Mouse (Mus musculus) MEL (cell line): Measurements from ENCODE around the gene Amz2. TPM values are rescaled to one million over a fixed set of nuclear protein-coding genes. Genes with fewer than 3 reads are reported as not detected.

Source experiments
- DNase-seq: peaks from one replicate; pipeline ENCODE4 v3.0.0; 2011; ENCODE audit warnings: low read depth, low spot score
- H3K27ac ChIP-seq: 2 replicates; pipeline ENCODE4 v1.5.1; 2012; ENCODE audit warnings: low read depth, mild to moderate bottlenecking, control low read depth, low read length, moderate library complexity; ENCODE audit not compliant: control insufficient read depth
- H3K27me3 ChIP-seq, 2 experiments: fragments of 150-350 bp in 1 of 2; sonication (generic) in 1 of 2; 2 replicates each; pipeline ENCODE4 v1.6.1; 2012; ENCODE audit warnings: low read length in 2 of 2, mild to moderate bottlenecking in 2 of 2, improper control_type of control experiment in 1 of 2, moderate library complexity in 1 of 2; ENCODE audit not compliant: insufficient read depth in 2 of 2, control insufficient read depth in 1 of 2
- H3K36me3 ChIP-seq, 2 experiments: 2 replicates each; pipeline ENCODE4 v1.6.1; 2012 to 2014; ENCODE audit warnings: low read length in 2 of 2, improper control_type of control experiment in 1 of 2, inconsistent platforms in 1 of 2, mild to moderate bottlenecking in 1 of 2; ENCODE audit not compliant: insufficient read depth in 2 of 2, control insufficient read depth in 1 of 2
- H3K4me1 ChIP-seq, 2 experiments: fragments of 150-350 bp in 1 of 2; sonication (generic) in 1 of 2; 2 replicates each; pipeline ENCODE4 v1.6.1; 2012; ENCODE audit warnings: low read length in 2 of 2, improper control_type of control experiment in 1 of 2, mild to moderate bottlenecking in 1 of 2; ENCODE audit not compliant: insufficient read depth in 2 of 2, control insufficient read depth in 1 of 2
- H3K4me3 ChIP-seq, 2 experiments: fragments of 150-350 bp in 1 of 2; sonication (generic) in 1 of 2; 2 replicates each; pipeline ENCODE4 v1.5.1; 2012; ENCODE audit warnings: low read depth in 2 of 2, low read length in 2 of 2, mild to moderate bottlenecking in 2 of 2, moderate library complexity in 2 of 2, control low read depth in 1 of 2, improper control_type of control experiment in 1 of 2; ENCODE audit not compliant: control insufficient read depth in 1 of 2, insufficient read depth in 1 of 2
- H3K79me2 ChIP-seq: 2 replicates; pipeline ENCODE4 v1.6.1; 2012; ENCODE audit warnings: mild to moderate bottlenecking, low read length, moderate library complexity; ENCODE audit not compliant: control insufficient read depth, poor library complexity, insufficient read depth
- H3K9ac ChIP-seq: 2 replicates; pipeline ENCODE4 v1.6.1; 2012; ENCODE audit warnings: low read depth, mild to moderate bottlenecking, control low read depth, low read length, moderate library complexity; ENCODE audit not compliant: control insufficient read depth, poor library complexity, severe bottlenecking
- H3K9me3 ChIP-seq: fragments of 150-350 bp; sonication (generic); replicated peaks from 2 replicates; pipeline ENCODE4 v1.6.1; 2012; ENCODE audit warnings: mild to moderate bottlenecking, low read length, improper control_type of control experiment, moderate library complexity; ENCODE audit not compliant: insufficient read depth
- BHLHE40 ChIP-seq: IDR thresholded peaks from 2 replicates; pipeline ENCODE4 v1.6.1; 2012; ENCODE audit warnings: low read depth, mild to moderate bottlenecking, inconsistent platforms, low read length, improper control_type of control experiment, borderline replicate concordance
- CTCF ChIP-seq, 3 experiments: IDR thresholded peaks in 2 of 3; conservative IDR thresholded peaks in 1 of 3; 2 replicates each; pipeline ENCODE4 v1.5.1; 2011 to 2012; ENCODE audit warnings: low read length in 3 of 3, low read depth in 2 of 3, mild to moderate bottlenecking in 2 of 3, improper control_type of control experiment in 1 of 3, inconsistent platforms in 1 of 3, mixed read lengths in 1 of 3, moderate library complexity in 1 of 3; ENCODE audit not compliant: control insufficient read depth in 1 of 3, insufficient read depth in 1 of 3, poor library complexity in 1 of 3, severe bottlenecking in 1 of 3
- E2F4 ChIP-seq: IDR thresholded peaks from 2 replicates; pipeline ENCODE4 v1.6.1; 2011; ENCODE audit warnings: low read depth, low read length, improper control_type of control experiment, borderline replicate concordance
- ELF1 ChIP-seq: IDR thresholded peaks from 2 replicates; pipeline ENCODE4 v1.6.1; 2014; ENCODE audit warnings: low read depth, mild to moderate bottlenecking, inconsistent platforms, low read length, improper control_type of control experiment, moderate library complexity
- JUND ChIP-seq: IDR thresholded peaks from 2 replicates; pipeline ENCODE4 v1.6.1; 2011; ENCODE audit warnings: low read depth, mild to moderate bottlenecking, improper control_type of control experiment, low read length
- MYB ChIP-seq: IDR thresholded peaks from 2 replicates; pipeline ENCODE4 v1.6.1; 2011; ENCODE audit warnings: mild to moderate bottlenecking, low read depth, low read length, improper control_type of control experiment
- POLR2AphosphoS2 ChIP-seq: IDR thresholded peaks from 2 replicates; pipeline ENCODE4 v1.6.1; 2011; ENCODE audit warnings: low read length, improper control_type of control experiment
- POLR2AphosphoS5 ChIP-seq: IDR thresholded peaks from 2 replicates; pipeline ENCODE4 v1.6.1; 2012; ENCODE audit warnings: low read depth, borderline replicate concordance, mild to moderate bottlenecking, inconsistent platforms, low read length, moderate library complexity, mixed read lengths
- RAD21 ChIP-seq: IDR thresholded peaks from 2 replicates; pipeline ENCODE4 v1.6.1; 2011; ENCODE audit warnings: mild to moderate bottlenecking, low read depth, low read length, improper control_type of control experiment
- RCOR1 ChIP-seq: IDR thresholded peaks from 2 replicates; pipeline ENCODE4 v1.6.1; 2012; ENCODE audit warnings: low read depth, mild to moderate bottlenecking, inconsistent platforms, low read length, improper control_type of control experiment
- SMC3 ChIP-seq: IDR thresholded peaks from 2 replicates; pipeline ENCODE4 v1.6.1; 2011; ENCODE audit warnings: low read depth, low read length, improper control_type of control experiment
- USF2 ChIP-seq, 2 experiments: IDR thresholded peaks; 2 replicates each; pipeline ENCODE4 v1.6.1; 2011 to 2012; ENCODE audit warnings: improper control_type of control experiment in 2 of 2, low read length in 2 of 2, borderline replicate concordance in 1 of 2, inconsistent platforms in 1 of 2, low read depth in 1 of 2, mild to moderate bottlenecking in 1 of 2; ENCODE audit not compliant: insufficient read depth in 1 of 2
- ZC3H11A ChIP-seq: IDR thresholded peaks from 2 replicates; pipeline ENCODE4 v1.6.1; 2012; ENCODE audit warnings: low read depth, mild to moderate bottlenecking, inconsistent platforms, low read length, improper control_type of control experiment
- ZMIZ1 ChIP-seq: IDR thresholded peaks from 2 replicates; pipeline ENCODE4 v1.6.1; 2012; ENCODE audit warnings: low read depth, mild to moderate bottlenecking, inconsistent platforms, low read length, improper control_type of control experiment, moderate library complexity
- ZNF384 ChIP-seq: IDR thresholded peaks from 2 replicates; pipeline ENCODE4 v1.6.1; 2012; ENCODE audit warnings: low read depth, mild to moderate bottlenecking, inconsistent platforms, low read length, improper control_type of control experiment
- polyA plus RNA-seq, 2 experiments: library from polyadenylated mRNA; stranded (reverse) in 1 of 2; unstranded in 1 of 2; fragments of >175 nt in 1 of 2; fragments of >200 nt in 1 of 2; gene quantifications; 2 replicates each; pipeline versions ENCODE4 v1.2.1 to v1.2.4; 2012; ENCODE audit warnings: low replicate concordance in 2 of 2, low read depth in 1 of 2; ENCODE audit not compliant: insufficient read length in 2 of 2, insufficient read depth in 1 of 2, missing spikeins in 1 of 2
- total RNA-seq: library from RNA; depleted of rRNA; stranded (reverse); fragments of 300-350 nt; gene quantifications from 2 replicates; pipeline ENCODE4 v1.2.3, GENCODE M21; 2012

Gene Amz2
- total and polyA plus RNA-seq, 3 experiments, result 40.2 to 1,743 (median 47.1) TPM

DNA sequence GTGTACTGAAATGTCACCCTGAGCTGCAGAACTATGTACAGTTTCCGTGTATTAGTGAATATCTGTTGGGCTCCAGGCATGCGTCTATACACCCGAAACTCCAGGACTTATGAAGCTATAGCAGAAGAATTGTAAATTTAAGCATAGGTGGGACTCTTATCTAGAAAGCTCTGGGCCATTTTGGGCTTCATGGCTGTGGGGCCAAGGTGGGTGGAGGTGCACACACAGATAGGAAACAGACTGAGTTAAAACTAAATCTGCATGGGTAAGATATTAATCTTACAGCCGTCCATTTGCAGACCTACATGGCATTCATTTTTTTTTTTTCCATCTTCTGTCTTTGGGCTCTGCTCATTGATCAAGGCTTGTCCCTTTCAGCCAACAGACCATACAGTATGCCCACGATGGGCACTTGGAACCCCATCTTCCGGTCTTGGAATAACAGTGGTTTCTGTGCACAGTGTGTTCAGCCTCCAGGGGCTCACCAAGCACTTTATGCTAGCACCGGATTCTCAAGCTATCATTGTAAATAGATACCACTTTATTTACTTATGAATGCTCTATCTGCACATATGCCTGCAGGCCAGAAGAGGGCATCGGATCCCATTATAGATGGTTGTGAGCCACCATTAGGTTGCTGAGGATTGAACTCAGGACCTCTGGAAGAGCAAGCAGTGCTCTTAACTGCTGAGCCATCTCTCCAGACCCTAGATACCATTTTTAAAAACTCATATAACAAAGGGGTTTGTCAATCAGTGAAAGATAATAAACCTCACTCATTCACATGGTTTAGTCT, 17.9 kb downstream of the Amz2 start:
- H3K9me3 ChIP-seq, result no peaks in the 10 kb centered on the region
- peak; percentile 50 for TF ChIP-seq RAD21
- TF ChIP-seq JUND, result no peak
- TF ChIP-seq SMC3, result peak; percentile 80
- peak; percentile 59 for TF ChIP-seq ZC3H11A
- TF ChIP-seq BHLHE40, result no peak
- TF ChIP-seq POLR2AphosphoS2, result no peak
- TF ChIP-seq CTCF (IDR thresholded peaks at IDR 0.05 in 2 of 3, conservative IDR thresholded peaks at IDR 0.05 in 1 of 3; ENCODE audit: control insufficient read depth in 1 of 3, insufficient read depth in 1 of 3, low read depth in 2 of 3, low read length in 3 of 3, poor library complexity in 1 of 3, severe bottlenecking in 1 of 3), result peak; percentile 38 to 68 (median 51)
- TF ChIP-seq USF2 (IDR thresholded peaks at IDR 0.05; ENCODE audit: borderline replicate concordance in 1 of 2, insufficient read depth in 1 of 2, low read depth in 1 of 2, low read length in 2 of 2), result no peak
- TF ChIP-seq POLR2AphosphoS5, result no peak
- TF ChIP-seq E2F4, result no peak
- no peak for TF ChIP-seq ELF1
- no peak for TF ChIP-seq ZMIZ1
- no peak for TF ChIP-seq MYB
- TF ChIP-seq ZNF384, result no peak
- peaks cover 0 to 8% of the 10 kb centered on the region in 2 experiments; a peak in 1 of 4 replicates for H3K36me3 ChIP-seq
- DNase-seq, result peak; percentile 62
- no peaks in the 10 kb centered on the region for H3K27me3 ChIP-seq
- peaks cover 0 to 7% of the 10 kb centered on the region in 2 experiments; a peak in 3 of 4 replicates for H3K4me1 ChIP-seq
- H3K27ac ChIP-seq, result no peak overlapping the region
- no peak overlapping the region for H3K4me3 ChIP-seq
- H3K9ac ChIP-seq, result no peak overlapping the region
- H3K79me2 ChIP-seq, result peaks cover 2% of the 10 kb centered on the region; the same call in 1 of the 2 replicates

DNA sequence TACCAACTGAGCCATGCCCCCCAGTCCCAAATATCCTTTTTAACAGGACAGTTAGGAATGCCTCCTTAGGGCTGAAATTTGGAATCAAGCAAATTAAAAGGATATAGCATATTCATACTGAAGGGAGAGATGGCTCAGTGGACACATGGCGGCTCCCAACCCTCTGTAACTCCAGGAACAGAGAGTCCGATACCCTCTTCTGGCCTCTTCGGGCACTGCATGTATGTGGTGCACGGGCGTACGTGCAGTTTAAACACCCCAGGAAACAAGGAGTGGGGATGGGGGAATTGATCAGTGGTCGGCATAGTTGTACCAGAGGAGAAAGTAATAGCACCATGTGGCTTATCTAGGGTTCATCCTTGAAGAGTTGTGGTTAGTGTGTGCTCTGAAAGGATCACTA, 18.9 kb downstream of the Amz2 start:
- peak; percentile 44 to 68 (median 63) for TF ChIP-seq CTCF (IDR thresholded peaks at IDR 0.05 in 2 of 3, conservative IDR thresholded peaks at IDR 0.05 in 1 of 3; ENCODE audit: control insufficient read depth in 1 of 3, insufficient read depth in 1 of 3, low read depth in 2 of 3, low read length in 3 of 3, poor library complexity in 1 of 3, severe bottlenecking in 1 of 3)
- TF ChIP-seq RAD21, result peak; percentile 47
- peak; percentile 58 for TF ChIP-seq ZC3H11A
- peak; percentile 70 for TF ChIP-seq SMC3
- TF ChIP-seq RCOR1, result no peak
- TF ChIP-seq, all 39 proteins: peak for 4
- H3K27me3 ChIP-seq, result no peaks in the 10 kb centered on the region
- no peak overlapping the region for H3K9ac ChIP-seq
- DNase-seq, result peak; percentile 56
- peaks cover 2% of the 10 kb centered on the region; the same call in 1 of the 2 replicates for H3K79me2 ChIP-seq
- H3K36me3 ChIP-seq, result peaks cover 0 to 5% of the 10 kb centered on the region in 2 experiments; a peak in 1 of 4 replicates
- no peak overlapping the region for H3K4me3 ChIP-seq
- peaks cover 0 to 7% of the 10 kb centered on the region in 2 experiments; a peak in 2 of 4 replicates for H3K4me1 ChIP-seq
- H3K9me3 ChIP-seq, result no peaks in the 10 kb centered on the region
- H3K27ac ChIP-seq, result no peak overlapping the region
